Mouse (Mus musculus): ENCODE data around the gene Emc1. TPM values are rescaled to one million over a fixed set of nuclear protein-coding genes. Genes with fewer than 3 reads are reported as not detected.

The Emc1 gene
- polyA plus RNA-seq, 3 experiments from 2014 or later = 19.5 to 25.3 (median 24.8) TPM

Other genes starting within 250 kb of the Emc1 start
- 100 to 1,000 TPM; 341 to 392 (median 352) TPM for gene Minos1, start 221.5 kb upstream of the Emc1 start, polyA plus RNA-seq (2017; shearing (Covaris generic))
- 100 to 1,000 TPM; 536 to 831 (median 607) TPM for gene Capzb, start 159.7 kb upstream of the Emc1 start, polyA plus RNA-seq (2017; shearing (Covaris generic))
- 10 to 100 TPM in 1 of 3 experiments, 1 to 10 TPM in 2; 7.6 to 10.0 (median 9.7) TPM for gene Pqlc2, start 41.9 kb upstream of the Emc1 start, polyA plus RNA-seq (2017; shearing (Covaris generic))
- 1 to 10 TPM; 5.4 to 7.7 (median 6.8) TPM for gene Akr7a5, start 41.8 kb upstream of the Emc1 start, polyA plus RNA-seq (2017; shearing (Covaris generic))
- 10 to 100 TPM; 34.9 to 56.1 (median 49.1) TPM for gene Mrto4, start within 50 bp of the Emc1 start, polyA plus RNA-seq (2017; shearing (Covaris generic))
- 10 to 100 TPM; 32.1 to 69.4 (median 56.7) TPM for gene Ubr4, start within 50 bp of the Emc1 start, polyA plus RNA-seq (2017; shearing (Covaris generic))
- gene Iffo2, start 178.0 kb downstream of the Emc1 start, polyA plus RNA-seq (2017; shearing (Covaris generic)) = 1 to 10 TPM; 2.7 to 5.1 (median 4.2) TPM

Data from inflammation-experienced regulatory T-cells, adult 6 months (primary cell).